Mouse (Mus musculus): Measurements from ENCODE around the gene H2afy2. TPM values are rescaled to one million over a fixed set of nuclear protein-coding genes. Genes with fewer than 3 reads are reported as not detected.

The H2afy2 gene
- polyA plus RNA-seq (2017; shearing (Covaris generic)), result not detected

DNA sequence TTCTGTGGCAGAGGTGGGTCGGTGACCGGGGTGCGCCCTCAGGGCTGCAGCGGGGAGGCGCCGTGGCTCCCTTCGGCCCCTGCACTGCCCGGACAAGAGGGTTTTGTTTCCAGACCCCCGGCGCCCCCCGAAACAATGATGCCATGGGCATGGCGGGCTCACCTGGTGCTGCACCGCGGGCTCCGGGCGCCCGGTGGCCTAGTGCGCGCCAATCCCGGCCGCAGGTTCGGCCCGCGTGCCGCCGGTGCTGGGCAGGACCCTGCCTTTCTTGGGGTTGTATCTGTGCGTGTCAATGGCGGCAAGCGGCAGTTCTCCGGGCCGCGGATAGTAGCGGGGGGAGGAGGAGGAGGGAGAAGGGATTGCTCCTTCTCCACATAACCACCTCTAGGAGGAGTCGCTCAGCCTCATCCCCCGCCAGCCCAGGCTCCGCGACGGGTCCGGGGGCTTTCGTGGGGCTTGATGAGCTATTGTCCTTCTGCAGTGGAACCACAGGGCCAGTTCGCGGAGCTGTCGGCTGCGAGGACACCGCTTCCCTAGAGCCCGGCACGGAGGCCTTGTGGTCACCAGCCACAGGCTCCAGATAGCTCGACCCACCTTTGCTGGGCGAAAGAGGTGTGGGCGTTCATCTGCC is at the start of gene H2afy2:
TSS of gene H2afy2 (minus strand) at position 527 of the 631 bp plus-strand sequence.

DNA sequence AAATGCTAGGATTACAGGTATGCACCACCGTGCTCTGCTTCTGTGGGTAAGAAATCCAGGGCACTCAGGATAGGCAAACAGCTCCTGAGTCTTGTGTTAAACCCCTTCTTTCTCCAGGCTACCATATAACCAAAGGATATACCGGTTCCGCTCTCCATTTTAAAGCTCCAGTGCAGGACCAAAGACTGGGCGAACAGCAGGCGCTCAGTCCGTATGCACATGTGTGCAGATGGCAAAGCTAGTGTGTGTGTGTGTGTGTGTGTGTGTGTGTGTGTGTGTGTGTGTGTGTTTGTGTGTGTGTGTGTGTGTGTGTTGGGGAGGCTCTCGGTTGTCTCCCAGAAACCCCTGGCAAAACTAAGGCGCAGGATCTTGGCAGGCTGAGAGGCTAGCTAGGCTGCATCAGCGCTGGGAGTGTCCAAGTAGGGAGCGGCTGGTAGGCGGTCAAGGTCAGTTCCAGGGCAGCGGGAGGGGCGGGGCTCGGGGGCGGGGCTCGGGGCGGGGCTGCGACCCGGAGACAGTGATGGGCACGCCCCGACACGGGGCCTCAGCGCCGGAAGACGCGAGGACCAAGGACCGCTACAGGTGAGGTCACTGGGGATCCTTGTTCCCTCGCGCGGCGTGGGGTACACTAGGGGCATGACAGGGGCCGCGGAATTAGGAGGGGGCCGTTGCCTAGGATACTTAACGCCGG is 69.0 kb downstream of the H2afy2 start, which contains the start of gene Aifm2:
TSS of gene Aifm2 (plus strand) at position 493 of the 691 bp plus-strand sequence.

GRCm38 (mm10) chr10:61694870-61695670 is 88.9 kb downstream of the H2afy2 start, which contains the start of gene Tysnd1:
TSS of gene Tysnd1 (plus strand) at chr10:61695514.

Other genes with a start within 250 kb of the H2afy2 start
- gene Npffr1, start 188.7 kb downstream of the H2afy2 start, polyA plus RNA-seq (2017; shearing (Covaris generic)), result not detected
- 73.9 TPM for gene Ppa1, start 135.6 kb downstream of the H2afy2 start, polyA plus RNA-seq (2017; shearing (Covaris generic))
- gene Sar1a, start 103.8 kb downstream of the H2afy2 start, polyA plus RNA-seq (2017; shearing (Covaris generic)), result 169 TPM
- gene Tysnd1, start 88.6 kb downstream of the H2afy2 start, polyA plus RNA-seq (2017; shearing (Covaris generic)), result 2.0 TPM
- gene Aifm2, start 68.9 kb downstream of the H2afy2 start, polyA plus RNA-seq (2017; shearing (Covaris generic)), result 4.6 TPM
- not detected for gene Col13a1, start 195.0 kb upstream of the H2afy2 start, polyA plus RNA-seq (2017; shearing (Covaris generic))